Mouse (Mus musculus) induced T-regulatory cell, adult 2 months (primary cell): Measurements from ENCODE around the gene Ephb6.

Source experiments
- DNase-seq: peaks from one replicate; pipeline ENCODE4 v3.0.0-alpha.2; 2012; ENCODE audit warnings: low read depth

The Ephb6 gene

DNA sequence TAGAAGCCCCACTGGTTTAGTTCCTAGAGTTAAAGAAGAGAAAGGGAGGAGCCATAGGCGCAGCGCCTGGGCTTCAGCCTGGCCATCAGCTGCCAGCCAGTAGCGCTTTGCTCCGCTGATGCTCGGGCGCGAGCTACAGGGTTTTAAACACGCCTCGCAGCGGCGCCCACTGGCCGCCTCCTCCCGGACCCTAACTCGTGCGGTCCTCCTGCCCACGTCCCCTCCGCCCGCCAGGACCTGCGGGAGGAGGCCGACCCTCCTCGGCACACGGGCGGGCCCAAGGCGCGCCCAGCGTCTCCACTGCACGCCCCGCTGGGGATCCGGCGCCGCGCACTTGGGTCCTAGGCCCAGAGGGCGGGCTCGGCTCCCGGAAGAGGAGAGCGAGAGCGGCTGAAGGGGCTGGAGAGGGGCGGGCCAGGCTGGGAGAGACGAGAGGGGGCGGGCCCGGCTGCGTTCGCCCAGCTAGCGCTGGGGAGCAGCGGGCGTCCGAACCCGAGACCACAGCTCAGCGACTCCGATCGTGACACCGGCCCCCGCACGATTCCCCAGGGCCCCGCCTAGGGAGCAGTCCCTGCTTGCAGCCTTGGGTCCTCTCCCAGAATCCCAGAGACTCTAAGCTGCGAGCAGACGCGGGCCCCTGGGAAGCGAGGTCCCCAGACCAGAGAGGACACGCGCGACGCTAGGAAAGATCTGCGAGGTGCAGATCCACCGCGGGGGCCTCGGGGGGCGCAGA lies at the start of gene Ephb6:
Ephb6 (plus strand) TSS at position 422 of the 733 bp plus-strand sequence.
- peak; percentile 88 for DNase-seq

DNA sequence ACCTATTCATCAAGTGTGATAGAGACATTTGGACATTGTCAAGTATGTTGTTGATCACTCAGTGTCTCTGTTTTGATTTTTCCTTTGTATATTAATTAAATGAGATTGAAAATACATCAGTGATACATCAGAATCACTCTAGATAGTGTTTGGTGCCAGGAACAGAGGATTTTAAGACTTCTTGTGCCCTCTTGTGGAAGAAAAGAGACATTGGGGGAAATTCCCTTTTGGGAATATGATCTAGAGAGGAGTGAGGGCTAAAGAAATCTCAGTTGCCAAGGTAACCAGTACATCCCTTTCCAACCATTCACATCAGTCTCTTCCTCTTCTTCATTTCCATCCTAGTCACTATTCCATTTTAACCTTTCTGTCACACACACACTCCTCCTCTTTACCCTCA lies 48.9 kb upstream of the Ephb6 start:
- DNase-seq = peak; percentile 82

- peak; percentile 73 for DNase-seq
These were observed 47.8 kb upstream of the Ephb6 start for GRCm38 (mm10) chr6:41557468-41557867.

DNA sequence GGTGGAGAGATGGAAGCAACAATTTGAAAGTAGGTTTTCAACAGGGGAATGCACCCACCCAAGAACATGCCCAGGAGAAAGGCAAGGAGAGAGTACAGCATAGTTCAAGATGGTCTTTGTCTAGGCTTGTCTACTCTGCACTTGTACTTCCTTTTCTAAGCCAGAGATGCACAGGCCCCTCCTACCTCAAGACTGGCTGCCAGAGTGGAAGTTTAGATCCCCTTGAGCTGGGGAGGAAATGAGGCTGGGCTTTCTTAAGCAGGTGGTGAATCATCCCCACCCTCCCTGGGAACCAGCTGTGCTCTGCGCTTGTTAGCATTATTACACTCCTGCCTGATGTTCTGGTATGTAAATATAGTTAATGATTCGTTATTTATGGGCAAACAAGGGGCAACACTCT lies 47.0 kb upstream of the Ephb6 start:
- peak; percentile 85 for DNase-seq

DNA sequence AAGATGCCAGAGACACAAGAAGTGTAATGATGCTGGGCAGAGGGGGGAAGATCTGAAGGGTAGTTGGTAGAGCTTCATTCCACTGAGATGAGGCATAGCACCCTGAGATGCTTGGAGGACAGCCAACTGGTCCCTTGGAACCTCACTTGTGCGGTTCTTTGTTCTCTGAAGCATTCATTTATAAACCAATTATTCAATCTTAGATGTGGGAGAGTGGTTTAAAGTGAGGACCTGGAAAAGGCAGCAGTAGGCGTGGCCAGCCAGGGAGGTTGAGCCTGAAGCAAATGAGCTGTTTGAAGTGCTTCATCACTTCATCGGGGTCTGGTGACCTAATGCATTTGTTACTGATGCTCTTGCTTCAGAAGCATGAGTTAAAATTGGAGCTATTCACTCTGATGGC lies 46.0 kb upstream of the Ephb6 start:
- peak; percentile 66 for DNase-seq

DNA sequence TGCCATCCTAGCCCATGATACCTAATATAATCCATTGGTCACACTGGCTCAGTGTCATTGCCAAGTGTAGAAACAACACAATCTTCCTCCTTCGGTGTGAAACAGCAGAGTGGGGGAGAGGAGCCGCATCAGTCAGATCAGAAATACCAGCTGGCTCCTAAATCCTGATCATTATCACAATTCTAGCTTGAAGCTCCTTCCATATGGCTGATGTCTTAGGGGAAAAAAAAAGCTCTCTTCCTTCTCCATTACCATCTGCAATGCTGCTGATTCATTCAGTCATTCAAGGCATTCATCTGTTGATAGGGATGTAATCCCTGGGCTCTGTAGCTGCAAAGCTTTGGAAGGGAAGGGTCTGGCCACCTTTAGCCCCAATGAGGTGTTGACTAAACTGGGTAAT lies 45.0 kb upstream of the Ephb6 start:
- peak; percentile 21 for DNase-seq

GRCm38 (mm10) chr6:41562598-41562997 lies 42.7 kb upstream of the Ephb6 start:
- DNase-seq = peak; percentile 27

DNA sequence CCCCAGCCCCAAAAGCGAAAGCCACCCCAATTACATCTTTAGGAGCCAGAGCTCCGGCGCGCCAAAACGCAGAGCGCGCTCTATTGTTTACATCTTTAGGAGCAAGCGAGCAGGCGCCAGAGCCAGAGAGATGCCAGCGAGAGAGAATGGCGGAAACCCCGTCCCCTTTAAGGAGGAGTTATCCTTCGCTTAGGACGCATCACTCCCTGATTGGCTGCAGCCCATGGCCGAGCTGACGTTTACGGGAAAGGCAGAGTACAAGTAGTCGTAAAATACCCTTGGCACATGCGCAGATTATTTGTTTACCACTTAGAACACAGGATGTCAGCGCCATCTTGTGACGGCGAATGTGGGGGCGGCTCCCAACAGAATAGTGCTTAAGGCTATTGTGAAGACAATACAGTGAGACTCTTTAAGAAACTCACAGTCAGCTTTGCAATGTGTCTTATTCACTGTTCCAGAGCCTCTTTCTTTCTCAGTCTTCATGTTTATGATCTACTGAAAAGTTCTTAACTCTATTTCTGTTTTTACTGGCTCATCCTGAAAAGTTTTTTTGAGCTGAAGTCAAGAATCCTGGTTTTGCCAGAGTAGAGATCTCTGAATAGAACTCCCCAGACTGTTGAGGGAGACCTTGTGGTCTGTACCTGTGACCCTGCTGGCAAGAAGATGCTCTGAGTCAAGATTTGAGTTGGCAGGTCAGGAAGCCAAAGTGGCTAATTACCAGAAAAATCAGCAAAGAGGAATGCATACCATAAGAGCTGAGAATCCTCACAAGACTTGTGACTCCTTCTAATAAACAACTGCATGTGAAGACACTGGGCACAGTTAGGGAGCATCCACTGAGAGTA lies 42.0 kb upstream of the Ephb6 start:
- DNase-seq = peak; percentile 49

DNA sequence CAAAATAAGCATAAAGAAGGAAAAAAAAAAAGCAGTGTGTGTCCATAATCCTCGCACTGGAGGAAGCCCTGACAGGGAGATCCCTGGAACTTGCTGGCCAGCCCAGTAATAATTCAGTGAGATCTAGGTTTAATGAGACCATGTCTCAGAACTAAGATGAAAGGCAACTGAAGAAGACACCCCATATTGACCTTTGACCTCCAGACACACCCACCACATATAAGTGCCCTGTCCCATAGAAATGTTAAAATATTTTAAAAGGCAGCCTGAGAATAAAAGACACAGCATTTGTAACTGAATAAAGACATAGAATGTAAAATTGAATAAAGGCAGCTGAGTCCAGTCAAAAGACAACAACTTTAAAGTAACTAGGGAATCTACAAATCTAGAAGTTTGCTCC lies 40.0 kb upstream of the Ephb6 start:
- no peak for DNase-seq

GRCm38 (mm10) chr6:41566965-41567364 lies 38.3 kb upstream of the Ephb6 start:
- DNase-seq = peak; percentile 24

DNA sequence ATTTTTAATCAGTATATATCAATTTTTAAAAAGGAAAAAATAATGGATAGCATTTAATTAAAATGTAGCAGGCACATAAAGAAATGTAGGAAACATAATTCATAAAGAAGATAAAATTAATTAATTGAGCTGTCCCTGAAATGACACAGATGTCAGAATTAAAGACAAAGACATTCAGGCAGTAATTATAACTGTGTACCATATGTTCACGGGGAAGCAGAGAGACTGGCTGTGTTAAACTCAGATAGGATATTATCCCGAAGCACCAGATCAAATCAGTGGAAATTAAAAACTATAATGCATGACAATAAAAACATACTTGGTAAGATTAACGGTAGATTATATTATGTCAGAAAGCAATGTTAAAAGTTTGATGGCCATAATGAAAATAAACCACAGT lies 36.2 kb upstream of the Ephb6 start:
- DNase-seq = no peak

DNA sequence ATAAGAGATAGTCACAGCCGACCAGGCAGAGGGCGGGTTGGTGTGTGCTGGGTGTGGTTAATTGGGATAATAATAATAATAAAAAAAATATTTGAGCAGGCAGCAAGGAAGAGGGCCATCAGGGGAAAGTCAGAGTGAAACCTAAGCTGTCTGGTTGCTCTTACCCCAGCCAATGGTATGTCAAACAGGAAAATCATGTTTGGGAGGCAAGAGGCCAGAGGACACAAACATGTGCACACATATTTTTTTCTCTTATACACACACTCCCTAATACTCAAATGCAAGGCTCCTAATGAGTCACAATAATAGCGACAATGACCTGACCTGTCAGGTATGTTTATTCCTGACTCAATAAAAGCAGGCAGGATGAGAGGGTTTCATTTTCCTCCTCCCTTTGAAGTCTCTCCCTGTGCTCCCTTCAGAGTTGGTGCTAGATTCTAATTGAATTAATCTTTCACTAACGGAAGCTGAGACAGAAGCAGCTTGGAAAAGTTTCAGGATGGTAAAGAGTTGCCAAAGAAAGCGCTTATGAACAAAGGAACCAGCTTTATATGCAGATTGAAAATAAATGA lies 28.7 kb upstream of the Ephb6 start:
- no peak for DNase-seq

DNA sequence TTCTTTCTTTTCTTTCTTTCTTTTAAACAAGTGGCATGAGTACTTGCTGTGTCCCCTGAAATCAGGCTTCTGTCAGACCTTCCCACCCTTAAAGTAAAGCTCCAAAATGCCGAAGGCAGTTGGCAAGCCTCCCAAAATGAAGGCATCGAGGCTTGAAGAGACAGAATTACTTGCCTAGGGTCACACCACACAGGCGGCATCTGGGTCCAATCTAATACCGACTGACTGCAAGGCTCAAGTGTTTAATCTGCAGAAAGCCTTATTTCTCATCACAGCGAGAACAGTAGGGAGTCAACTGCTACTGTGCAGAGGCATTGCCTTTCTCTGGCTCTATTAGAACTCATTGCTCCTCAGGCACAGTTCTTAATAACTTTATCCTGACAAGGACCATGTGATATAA lies 28.0 kb upstream of the Ephb6 start:
- DNase-seq = no peak

DNA sequence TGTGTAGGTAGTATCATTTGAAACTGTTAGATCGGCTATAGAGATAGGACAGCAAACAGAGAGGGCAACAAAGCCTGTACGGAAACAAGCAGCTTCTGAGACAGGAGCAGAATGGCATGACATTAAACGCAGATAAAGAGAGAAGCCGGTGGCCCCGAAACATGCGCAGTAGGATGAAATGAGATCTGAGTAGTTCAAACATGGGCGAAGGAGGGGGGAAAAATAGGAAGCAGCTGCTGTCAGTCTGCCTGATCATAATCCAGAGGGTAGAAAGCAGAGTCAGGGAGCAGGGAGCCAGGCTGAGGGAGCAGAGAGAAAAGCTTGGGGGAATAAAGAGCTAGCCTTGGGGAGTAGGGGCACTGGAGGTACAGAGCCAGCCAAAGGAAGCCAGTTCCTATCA lies 24.0 kb upstream of the Ephb6 start:
- DNase-seq = no peak

DNA sequence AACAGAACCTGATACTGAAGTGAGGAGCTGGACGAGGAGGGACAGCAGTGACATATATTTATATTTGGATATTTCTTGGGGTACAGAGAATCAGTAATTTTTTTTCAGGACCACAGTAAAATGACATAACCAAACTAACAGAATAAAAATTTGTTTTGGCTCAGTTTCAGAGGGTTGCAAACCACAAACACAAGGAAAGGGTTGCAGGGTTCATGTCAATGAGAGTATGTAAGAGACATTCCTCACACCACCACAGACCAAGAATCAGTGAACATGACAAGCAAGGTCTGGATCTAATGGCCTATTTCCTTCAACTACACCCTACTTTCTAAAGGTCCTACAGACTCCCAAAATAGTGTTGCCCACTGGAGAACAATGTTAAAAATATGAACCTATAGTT lies 23.1 kb upstream of the Ephb6 start:
- no peak for DNase-seq

- DNase-seq = peak; percentile 82
These were observed 756 bp upstream of the Ephb6 start for GRCm38 (mm10) chr6:41604401-41605050.

GRCm38 (mm10) chr6:41605794-41606104 lies 467 bp downstream of the Ephb6 start:
- DNase-seq = no peak

DNA sequence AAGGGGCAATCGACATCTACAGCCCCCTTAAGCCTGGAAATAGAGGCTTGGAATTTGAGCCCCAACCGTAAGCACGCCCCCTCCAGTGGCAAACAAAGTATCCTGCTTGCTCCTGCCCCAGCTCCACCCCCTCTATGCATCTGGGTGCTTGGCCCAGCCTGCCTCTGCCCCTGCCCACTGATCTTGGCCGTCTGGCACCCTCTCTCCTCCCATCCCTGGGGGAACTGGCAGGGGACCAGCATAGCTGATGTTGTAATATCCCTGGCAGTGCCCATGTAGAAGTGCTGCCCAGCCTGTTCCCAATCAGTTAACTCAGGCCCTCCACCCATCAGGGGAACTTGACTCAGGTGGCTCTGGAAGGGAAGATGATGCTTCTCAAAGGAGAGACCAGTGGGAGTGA lies 932 bp downstream of the Ephb6 start:
- peak; percentile 14 for DNase-seq

GRCm38 (mm10) chr6:41607637-41608036 lies 2.4 kb downstream of the Ephb6 start:
- DNase-seq = no peak

GRCm38 (mm10) chr6:41620173-41620798 lies 15.0 kb downstream of the Ephb6 start:
- DNase-seq = no peak

- DNase-seq = no peak
These were observed 16.1 kb downstream of the Ephb6 start for GRCm38 (mm10) chr6:41621241-41621990.
